Mouse (Mus musculus) liver, embryonic 13.5 days (tissue): Measurements from ENCODE around the gene Klf3. TPM values are rescaled to one million over a fixed set of nuclear protein-coding genes. Genes with fewer than 3 reads are reported as not detected.

ENCODE experiments used
- ATAC-seq: fragments of 200-750 bp; cut with Nextera tagmentation; 2 replicates; pipeline ENCODE4 v1.8.0; 2017; ENCODE audit warnings: low read depth, mild to moderate bottlenecking, moderate number of reproducible peaks, moderate library complexity
- DNase-seq: peaks from one replicate; pipeline ENCODE4 v3.0.0; 2022
- H3K27ac ChIP-seq: fragments of 300-500 bp; sonication (generic); 2 replicates; pipeline ENCODE4 v1.5.1; 2015; ENCODE audit warnings: moderate library complexity, mild to moderate bottlenecking, inconsistent platforms
- H3K27me3 ChIP-seq: fragments of 300-500 bp; sonication (generic); 2 replicates; pipeline ENCODE4 v1.6.1; 2015; ENCODE audit warnings: mild to moderate bottlenecking, inconsistent platforms
- H3K36me3 ChIP-seq: fragments of 300-500 bp; sonication (generic); 2 replicates; pipeline ENCODE4 v1.6.1; 2015; ENCODE audit warnings: mild to moderate bottlenecking, inconsistent platforms
- H3K4me1 ChIP-seq: fragments of 300-500 bp; sonication (generic); replicated peaks from 2 replicates; pipeline ENCODE4 v1.6.1; 2015; ENCODE audit warnings: inconsistent platforms
- H3K4me2 ChIP-seq: fragments of 300-500 bp; sonication (generic); 2 replicates; pipeline ENCODE4 v1.6.1; 2015; ENCODE audit warnings: inconsistent platforms, mild to moderate bottlenecking, moderate library complexity
- H3K4me3 ChIP-seq: fragments of 300-500 bp; sonication (generic); replicated peaks from 2 replicates; pipeline ENCODE4 v1.5.1; 2015; ENCODE audit warnings: mild to moderate bottlenecking, inconsistent platforms
- H3K9ac ChIP-seq: fragments of 300-500 bp; sonication (generic); 2 replicates; pipeline ENCODE4 v1.6.1; 2015; ENCODE audit warnings: mild to moderate bottlenecking, inconsistent platforms
- H3K9me3 ChIP-seq: fragments of 300-500 bp; sonication (generic); replicated peaks from 2 replicates; pipeline ENCODE4 v1.6.1; 2016; ENCODE audit warnings: inconsistent platforms
- WGBS: fragments of 180-500 bp; shearing (Covaris S2); methylation state at CpG from one replicate; pipeline ENCODE4 v1.1.7; 2015; ENCODE audit not compliant: insufficient replicate concordance; 5-methylcytosine and 5-hydroxymethylcytosine counted together
- polyA plus RNA-seq: library from polyadenylated mRNA; unstranded; fragments of >200 nt; fragmentation: Nextera tagmentation; extraction: Ambion mirVana; gene quantifications from 2 replicates; pipeline ENCODE4 v1.2.1, GENCODE M21; 2015

The Klf3 gene
- polyA plus RNA-seq, 1 experiment from 2014 or later: 73.2 TPM

DNA sequence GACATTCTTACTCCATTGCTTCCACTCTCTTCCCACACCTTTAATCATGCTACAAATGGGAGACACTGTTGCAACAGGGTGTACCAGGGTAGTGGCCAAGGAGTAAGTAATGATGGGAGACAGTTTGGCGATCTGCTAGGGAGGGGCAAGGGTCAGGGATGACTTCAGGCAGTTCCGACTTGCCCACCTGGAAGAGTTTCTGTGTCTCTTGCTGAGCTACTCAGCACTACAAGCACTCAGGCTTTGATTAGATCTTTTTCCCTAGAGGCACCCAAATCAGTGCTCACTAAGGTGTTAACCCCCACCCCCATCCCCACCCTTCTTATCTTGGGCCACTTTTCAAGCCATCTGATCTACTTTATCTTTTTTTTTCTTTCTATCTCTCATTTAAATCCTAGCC lies 1.6 kb upstream of the Klf3 start:
- ATAC-seq (no peak), DNase-seq (no peak)
- 0 out of 2 replicates have a peak, but pooled peaks cover 4% of the 10 kb centered on the region for H3K36me3 ChIP-seq
- H3K4me2 ChIP-seq: no peak overlapping the region
- no peak overlapping the region for H3K9ac ChIP-seq
- no peak overlapping the region for H3K27ac ChIP-seq
- whole genome bisulfite sequencing: 67% methylated on average over 2 of the region's 2 CpGs
- no peak overlapping the region for H3K4me3 ChIP-seq
- peaks cover 50% of the 10 kb centered on the region for H3K4me1 ChIP-seq
- H3K27me3 ChIP-seq: peaks cover 19% of the 10 kb centered on the region
- H3K9me3 ChIP-seq: no peaks in the 10 kb centered on the region; the same call in 1 of the 2 replicates

DNA sequence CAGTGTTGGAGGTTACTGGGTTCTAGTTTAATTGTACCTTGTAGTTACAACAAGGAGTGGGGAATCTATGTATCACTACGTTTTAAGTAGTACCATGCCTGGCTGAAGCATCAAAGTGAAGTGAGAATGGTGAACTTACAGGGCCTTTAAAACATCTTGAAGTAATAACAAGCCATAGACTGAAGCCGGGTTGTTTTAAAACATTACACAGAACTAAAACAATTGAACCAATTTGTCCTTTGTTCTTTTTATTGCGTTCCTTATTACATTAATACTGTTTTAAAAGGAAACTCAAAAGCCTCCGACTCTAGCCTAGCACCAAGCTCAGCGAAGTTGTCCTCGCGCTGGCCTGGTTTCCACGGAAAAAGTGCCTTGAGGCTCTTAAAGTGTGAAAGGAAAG lies 1.0 kb upstream of the Klf3 start:
- no peaks in the 10 kb centered on the region; the same call in 1 of the 2 replicates for H3K9me3 ChIP-seq
- peaks cover 56% of the 10 kb centered on the region for H3K4me1 ChIP-seq
- ATAC-seq (no peak), DNase-seq (no peak)
- H3K4me3 ChIP-seq: peak overlapping the region; percentile 95
- peak overlapping the region; percentile 98 for H3K9ac ChIP-seq
- H3K27me3 ChIP-seq: peaks cover 19% of the 10 kb centered on the region
- WGBS: 13% methylated on average over 8 of the region's 8 CpGs
- peak overlapping the region; percentile 93 for H3K4me2 ChIP-seq
- peak overlapping the region; percentile 97 for H3K27ac ChIP-seq
- H3K36me3 ChIP-seq: 0 out of 2 replicates have a peak, but pooled peaks cover 4% of the 10 kb centered on the region

GRCm38 (mm10) chr5:64803720-64804462 lies 703 bp downstream of the Klf3 start:
- Histone ChIP-seq H3K9me3 (no peaks in the 10 kb centered on the region; the same call in 1 of the 2 replicates), H3K27ac (peak overlapping the region; percentile 97), H3K4me2 (peak overlapping the region; percentile 93), H3K4me1 (peaks cover 68% of the 10 kb centered on the region), H3K4me3 (peak overlapping the region; percentile 95), H3K27me3 (peaks cover 19% of the 10 kb centered on the region), H3K9ac (peak overlapping the region; percentile 98), H3K36me3 (peaks cover 15% of the 10 kb centered on the region)
- WGBS: under 1% methylated on average over 65 of the region's 69 CpGs
- no peak for ATAC-seq
- DNase-seq: peak; percentile 39

- Histone ChIP-seq H3K9ac (peak overlapping the region; percentile 98), H3K4me1 (peaks cover 80% of the 10 kb centered on the region), H3K4me3 (peak overlapping the region; percentile 95), H3K27ac (peak overlapping the region; percentile 83), H3K27me3 (peaks cover 13% of the 10 kb centered on the region), H3K36me3 (peaks cover 29% of the 10 kb centered on the region), H3K9me3 (no peaks in the 10 kb centered on the region), H3K4me2 (peak overlapping the region; percentile 78)
- 19% methylated on average over 7 of the region's 7 CpGs for WGBS
- DNase-seq: no peak
- no peak for ATAC-seq
These were observed 2.1 kb downstream of the Klf3 start for GRCm38 (mm10) chr5:64805131-64805872.

DNA sequence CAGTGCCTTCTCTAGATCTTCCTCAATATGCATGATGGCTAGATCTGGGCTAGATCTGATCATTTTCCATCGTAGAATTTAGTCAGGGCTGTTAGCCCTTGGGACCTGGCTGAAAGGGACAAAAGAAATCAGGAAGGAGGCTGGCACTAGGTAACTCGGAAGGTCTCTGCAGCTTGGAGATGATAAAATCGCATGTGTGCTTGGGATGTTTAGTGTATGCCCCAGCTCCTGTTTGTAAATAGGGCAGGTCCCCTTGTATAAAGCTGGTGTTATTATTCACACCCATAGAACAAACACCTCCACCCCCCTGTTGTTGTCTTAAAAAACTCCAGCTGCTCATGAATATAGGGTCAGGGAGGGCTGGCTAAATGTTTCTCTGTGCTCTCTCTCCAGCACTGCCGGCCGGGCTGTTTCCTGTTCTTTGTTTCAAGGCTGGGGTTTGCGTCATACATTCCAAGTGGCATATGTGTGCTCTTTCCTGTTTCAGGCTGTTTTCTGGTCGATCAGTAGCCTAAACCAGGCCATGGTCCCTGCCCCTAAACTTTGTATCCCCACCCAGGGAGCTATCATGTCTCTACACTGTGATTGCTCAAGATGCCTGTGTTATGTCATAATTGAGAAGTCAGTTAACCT lies 2.8 kb downstream of the Klf3 start:
- WGBS: 5% methylated on average over 7 of the region's 7 CpGs
- peaks cover 7% of the 10 kb centered on the region for H3K27me3 ChIP-seq
- peak overlapping the region; percentile 83 for H3K27ac ChIP-seq
- H3K4me3 ChIP-seq: peak overlapping the region; percentile 95
- H3K36me3 ChIP-seq: peaks cover 35% of the 10 kb centered on the region
- no peaks in the 10 kb centered on the region for H3K9me3 ChIP-seq
- DNase-seq: peak; percentile 34
- peak overlapping the region; percentile 98 for H3K9ac ChIP-seq
- H3K4me2 ChIP-seq: peak overlapping the region; percentile 78
- no peak for ATAC-seq
- H3K4me1 ChIP-seq: peaks cover 80% of the 10 kb centered on the region

GRCm38 (mm10) chr5:64806600-64806999 lies 3.4 kb downstream of the Klf3 start:
- Histone ChIP-seq H3K4me1 (peaks cover 80% of the 10 kb centered on the region), H3K9ac (peak overlapping the region; percentile 98)
- ATAC-seq: no peak

GRCm38 (mm10) chr5:64807159-64807558 lies 4.0 kb downstream of the Klf3 start:
- Histone ChIP-seq H3K27ac (peak overlapping the region; percentile 63), H3K27me3 (no peaks in the 10 kb centered on the region), H3K4me3 (peak overlapping the region; percentile 95), H3K4me2 (peak overlapping the region; percentile 78), H3K36me3 (peaks cover 35% of the 10 kb centered on the region), H3K9me3 (no peaks in the 10 kb centered on the region), H3K4me1 (peaks cover 80% of the 10 kb centered on the region), H3K9ac (peak overlapping the region; percentile 98)
- no peak for ATAC-seq
- no peak for DNase-seq
- WGBS: 28% methylated on average over 3 of the region's 3 CpGs

More at GRCm38 (mm10) chr5:64806600-64806999, 3.4 kb downstream of the Klf3 start:
- Histone ChIP-seq H3K27ac (peak overlapping the region; percentile 83), H3K27me3 (peaks cover under 1% of the 10 kb centered on the region; the same call in 1 of the 2 replicates), H3K4me3 (peak overlapping the region; percentile 95), H3K9me3 (no peaks in the 10 kb centered on the region), H3K4me2 (peak overlapping the region; percentile 78), H3K36me3 (peaks cover 35% of the 10 kb centered on the region)
- no peak for DNase-seq
- 27% methylated on average over 2 of the region's 2 CpGs for WGBS

DNA sequence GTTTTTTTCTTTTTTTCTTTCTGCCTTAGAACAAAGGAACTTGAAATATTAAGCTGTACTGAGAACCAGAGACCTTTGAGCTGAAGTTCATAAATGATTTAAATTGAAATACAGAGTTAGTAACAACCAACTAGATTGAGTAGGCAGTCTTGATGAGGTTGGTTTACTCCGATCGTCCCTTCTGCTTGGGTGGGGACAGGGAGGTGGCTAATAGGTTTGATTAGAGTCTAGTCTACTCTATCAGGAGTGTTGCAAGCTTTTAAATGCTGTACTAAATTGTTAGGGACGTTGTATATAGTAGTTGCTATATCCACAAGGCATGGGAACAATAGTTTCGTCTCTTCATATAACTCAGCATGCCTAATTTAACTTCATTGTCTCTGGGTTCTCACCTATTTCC lies 4.4 kb downstream of the Klf3 start:
- peak overlapping the region; percentile 98 for H3K9ac ChIP-seq
- no peaks in the 10 kb centered on the region for H3K9me3 ChIP-seq
- H3K4me1 ChIP-seq: peaks cover 80% of the 10 kb centered on the region
- H3K4me3 ChIP-seq: peak overlapping the region; percentile 95
- ATAC-seq: no peak
- peak overlapping the region; percentile 78 for H3K4me2 ChIP-seq
- DNase-seq: no peak
- peaks cover 35% of the 10 kb centered on the region for H3K36me3 ChIP-seq
- H3K27ac ChIP-seq: peak overlapping the region; percentile 97
- WGBS: 10% methylated on average over 4 of the region's 4 CpGs
- H3K27me3 ChIP-seq: no peaks in the 10 kb centered on the region

DNA sequence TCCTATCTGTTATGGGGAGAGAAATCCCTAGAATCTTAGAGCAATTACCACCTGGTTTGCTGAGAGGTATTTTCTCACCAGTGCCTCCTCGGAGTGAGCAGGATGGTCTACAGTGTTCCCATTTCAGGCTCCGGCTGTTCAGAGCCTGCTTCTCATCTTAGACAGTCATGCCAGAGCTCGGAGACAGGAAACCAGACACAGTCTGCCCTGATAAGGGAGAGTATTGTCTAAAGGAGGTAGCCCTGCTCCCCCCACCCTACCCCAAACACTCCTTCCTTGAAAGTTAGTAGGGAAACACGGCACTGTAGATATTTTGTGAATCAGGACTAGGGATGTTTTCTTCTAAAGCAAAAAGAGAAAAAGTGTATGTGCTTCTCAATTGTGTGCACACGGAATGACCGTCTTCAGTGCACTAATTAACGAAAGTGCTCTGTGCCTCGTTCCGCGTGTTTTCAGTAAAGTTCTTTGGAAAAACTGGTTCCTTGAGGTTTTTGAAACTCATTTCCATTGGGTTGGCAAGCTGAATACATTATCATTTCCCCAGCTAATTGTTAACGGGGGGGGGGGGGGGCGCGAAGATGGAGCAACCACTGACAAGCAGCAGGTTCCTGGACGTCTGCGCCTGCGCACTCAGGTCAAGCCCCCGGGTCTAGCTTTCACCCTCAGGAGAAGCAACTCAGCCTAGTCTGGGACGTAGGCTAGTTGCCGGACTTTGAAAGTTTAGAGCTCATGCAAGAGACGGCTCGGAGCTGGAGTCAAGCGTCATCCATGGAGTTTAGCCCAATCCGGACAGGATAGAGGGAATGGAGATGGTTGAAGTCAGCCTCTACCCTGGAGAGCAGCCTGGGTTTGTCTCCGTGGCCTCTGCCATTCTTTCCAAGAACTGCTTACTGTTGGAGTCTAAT lies 5.2 kb downstream of the Klf3 start:
- H3K9ac ChIP-seq: peak overlapping the region; percentile 98

DNA sequence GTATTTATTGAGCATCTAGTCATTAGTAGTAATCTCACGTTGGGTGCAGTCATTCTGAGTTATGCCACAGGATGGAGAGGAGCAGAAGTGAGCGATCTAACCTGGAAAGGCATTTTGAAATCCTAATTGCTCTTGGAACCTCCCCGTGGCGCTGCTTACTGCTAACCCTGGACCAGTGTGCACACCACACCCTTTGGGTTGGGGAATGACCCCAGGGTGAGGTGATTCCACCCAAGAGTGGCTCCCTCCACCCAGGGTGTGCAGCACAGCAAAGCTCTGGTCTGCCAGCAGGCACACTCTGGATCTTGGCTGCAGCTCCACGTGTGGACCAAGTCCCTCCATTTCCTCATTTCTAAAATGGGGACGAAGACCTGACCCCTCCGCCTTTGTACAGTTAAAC lies 6.1 kb downstream of the Klf3 start:
- Histone ChIP-seq H3K27me3 (no peaks in the 10 kb centered on the region), H3K4me2 (peak overlapping the region; percentile 78), H3K9me3 (no peaks in the 10 kb centered on the region), H3K27ac (peak overlapping the region; percentile 97), H3K4me1 (peaks cover 93% of the 10 kb centered on the region), H3K9ac (peak overlapping the region; percentile 98), H3K36me3 (peaks cover 42% of the 10 kb centered on the region), H3K4me3 (peak overlapping the region; percentile 95)
- ATAC-seq: no peak
- WGBS: 66% methylated on average over 7 of the region's 7 CpGs
- DNase-seq: no peak

More for the DNA sequence above, 5.2 kb downstream of the Klf3 start:
- ATAC-seq (no peak), DNase-seq (peak; percentile 23)
- no peaks in the 10 kb centered on the region for H3K9me3 ChIP-seq
- peaks cover 35% of the 10 kb centered on the region for H3K36me3 ChIP-seq
- peak overlapping the region; percentile 97 for H3K27ac ChIP-seq
- H3K4me1 ChIP-seq: peaks cover 84% of the 10 kb centered on the region
- WGBS: 40% methylated on average over 24 of the region's 24 CpGs
- H3K4me2 ChIP-seq: peak overlapping the region; percentile 78
- H3K4me3 ChIP-seq: peak overlapping the region; percentile 95
- H3K27me3 ChIP-seq: no peaks in the 10 kb centered on the region
